Mouse (Mus musculus) lung, embryonic 15.5 days (tissue): ENCODE measurements around the gene Nolc1. TPM values are rescaled to one million over a fixed set of nuclear protein-coding genes. Genes with fewer than 3 reads are reported as not detected.

Experiments
- ATAC-seq: fragments of 200-750 bp; cut with Nextera tagmentation; 2 replicates; pipeline ENCODE4 v1.8.0; 2017; ENCODE audit warnings: moderate number of reproducible peaks, borderline replicate concordance; ENCODE audit not compliant: low FRiP score, low TSS enrichment; ENCODE audit errors: extremely low read depth
- H3K27ac ChIP-seq: fragments of 300-500 bp; sonication (generic); 2 replicates; pipeline ENCODE4 v1.5.1; 2015; ENCODE audit warnings: moderate library complexity, mild to moderate bottlenecking, inconsistent platforms
- H3K27me3 ChIP-seq: fragments of 300-500 bp; sonication (generic); 2 replicates; pipeline ENCODE4 v1.6.1; 2015; ENCODE audit warnings: inconsistent platforms
- H3K36me3 ChIP-seq: fragments of 300-500 bp; sonication (generic); 2 replicates; pipeline ENCODE4 v1.6.1; 2015; ENCODE audit warnings: inconsistent platforms
- H3K4me1 ChIP-seq: fragments of 300-500 bp; sonication (generic); 2 replicates; pipeline ENCODE4 v1.6.1; 2015; ENCODE audit warnings: inconsistent platforms
- H3K4me2 ChIP-seq: fragments of 300-500 bp; sonication (generic); 2 replicates; pipeline ENCODE4 v1.6.1; 2015; ENCODE audit warnings: inconsistent platforms, mild to moderate bottlenecking, moderate library complexity
- H3K4me3 ChIP-seq: fragments of 300-500 bp; sonication (generic); 2 replicates; pipeline ENCODE4 v1.5.1; 2015; ENCODE audit warnings: mild to moderate bottlenecking, inconsistent platforms
- H3K9ac ChIP-seq: fragments of 300-500 bp; sonication (generic); 2 replicates; pipeline ENCODE4 v1.6.1; 2015; ENCODE audit warnings: inconsistent platforms
- H3K9me3 ChIP-seq: fragments of 300-500 bp; sonication (generic); 2 replicates; pipeline ENCODE4 v1.6.1; 2016; ENCODE audit warnings: inconsistent platforms
- WGBS: fragments of 180-500 bp; shearing (Covaris S2); methylation state at CpG from one replicate; pipeline ENCODE4 v1.1.7; 2015; 5-methylcytosine and 5-hydroxymethylcytosine counted together
- polyA plus RNA-seq: library from polyadenylated mRNA; unstranded; fragments of >200 nt; fragmentation: Nextera tagmentation; extraction: Ambion mirVana; gene quantifications from 2 replicates; pipeline ENCODE4 v1.2.1, GENCODE M21; 2015

The Nolc1 gene
- polyA plus RNA-seq, 1 experiment from 2014 or later, result 77.7 TPM

DNA sequence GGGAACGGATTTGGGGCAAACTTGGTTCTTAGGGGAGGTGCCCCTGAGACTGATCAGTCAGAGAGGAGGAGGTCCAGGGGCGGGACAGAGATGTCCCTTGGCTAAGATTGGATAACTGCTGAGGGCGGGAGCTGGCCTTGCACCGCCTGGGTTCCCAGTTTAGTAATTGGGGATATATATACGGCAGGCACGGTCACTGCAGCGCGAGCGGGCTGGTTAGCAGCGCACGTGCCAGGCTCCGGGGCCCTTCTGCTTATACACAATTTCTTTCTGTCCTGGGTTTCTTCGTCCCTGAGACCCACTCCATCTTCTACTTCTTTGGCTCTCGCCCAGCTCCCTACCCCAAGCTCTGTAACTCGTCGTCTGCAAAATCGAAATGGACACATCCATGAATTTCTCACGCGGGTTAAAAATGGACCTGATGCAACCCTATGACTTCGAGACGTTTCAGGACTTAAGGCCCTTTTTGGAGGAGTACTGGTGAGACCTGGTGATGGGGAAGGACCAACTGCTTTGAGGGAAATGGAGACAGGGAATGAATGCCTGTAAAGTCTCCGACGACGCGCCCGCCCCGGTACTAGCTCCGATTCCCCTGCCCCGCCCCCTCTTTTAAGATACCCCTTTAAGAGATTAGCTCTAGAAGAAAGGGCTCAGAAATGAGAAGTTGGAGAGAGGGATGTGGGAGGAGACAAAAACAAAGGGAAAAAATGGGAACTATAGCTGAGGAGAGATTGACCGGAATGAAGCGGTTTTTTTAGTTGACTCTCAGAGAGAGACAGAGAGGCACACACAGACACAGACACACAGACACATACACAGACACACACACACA lies 56.2 kb downstream of the Nolc1 start, which contains the start of gene Elovl3:
Gene Elovl3 (plus strand): TSS at position 204 of the 832 bp plus-strand sequence.
- ATAC-seq, result peak; percentile 49; the same call in 1 of the 2 replicates
- Histone ChIP-seq H3K27me3 (peaks cover 76% of the 10 kb centered on the region), H3K27ac (no peak within 1 kb of the TSS), H3K9me3 (no peaks in the 10 kb centered on the region), H3K36me3 (no peaks in the 10 kb centered on the region), H3K4me2 (peak within 1 kb of the TSS; percentile 53), H3K9ac (0 out of 2 replicates have a peak within 1 kb of the TSS, but pooled peaks have one; percentile 2), H3K4me3 (peak within 1 kb of the TSS; percentile 27), H3K4me1 (peaks cover 23% of the 10 kb centered on the region)
- WGBS, result 2% methylated on average over 31 of the region's 31 CpGs

DNA sequence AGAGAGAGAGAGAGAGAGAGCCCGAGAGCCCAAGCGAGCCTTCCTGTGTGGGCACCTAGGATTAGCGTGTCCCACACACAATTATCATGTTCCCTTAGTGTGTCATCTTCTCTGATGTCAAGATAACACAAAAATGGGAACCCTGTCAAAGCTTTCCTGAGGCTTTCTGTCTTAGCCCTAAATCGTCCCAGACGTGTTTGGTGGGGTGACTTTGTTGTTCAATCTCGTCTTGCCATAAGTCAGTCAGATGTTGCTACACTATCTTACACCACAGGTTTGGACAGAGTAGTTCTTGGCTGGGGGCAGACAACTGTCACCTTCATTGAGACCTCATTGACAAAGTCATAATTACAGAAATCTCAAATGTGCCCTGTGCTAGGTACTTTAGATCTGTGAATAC lies 56.9 kb downstream of the Nolc1 start:
- Histone ChIP-seq H3K27me3 (peaks cover 83% of the 10 kb centered on the region), H3K4me3 (no peak overlapping the region), H3K4me2 (no peak overlapping the region), H3K9ac (no peak overlapping the region), H3K27ac (no peak overlapping the region), H3K36me3 (no peaks in the 10 kb centered on the region), H3K9me3 (no peaks in the 10 kb centered on the region), H3K4me1 (peaks cover 27% of the 10 kb centered on the region)
- 45% methylated on average over 6 of the region's 6 CpGs for WGBS
- ATAC-seq, result no peak

Other genes with a start within 250 kb of the Nolc1 start
- gene Armh3, start 77.4 kb upstream of the Nolc1 start, polyA plus RNA-seq, result 15.6 and 17.9 TPM in 2 replicates
- gene Hps6, start 72.4 kb upstream of the Nolc1 start, polyA plus RNA-seq, result 9.7 and 11.1 TPM in 2 replicates
- 28.0 and 29.5 TPM in 2 replicates for gene Pprc1, start 31.0 kb upstream of the Nolc1 start, polyA plus RNA-seq
- 98.2 and 99.7 TPM in 2 replicates for gene Ldb1, start 30.6 kb upstream of the Nolc1 start, polyA plus RNA-seq
- gene Elovl3, start 56.0 kb downstream of the Nolc1 start, polyA plus RNA-seq, result not detected in 2 replicates
- 0.39 and 0.53 TPM in 2 replicates for gene Pitx3, start 72.5 kb downstream of the Nolc1 start, polyA plus RNA-seq
- gene Gbf1, start 76.6 kb downstream of the Nolc1 start, polyA plus RNA-seq, result 62.4 and 65.0 TPM in 2 replicates
- 9.1 and 10.5 TPM in 2 replicates for gene Nfkb2, start 228.5 kb downstream of the Nolc1 start, polyA plus RNA-seq